Mouse (Mus musculus): Measurements from ENCODE around the gene Skil. TPM values are rescaled to one million over a fixed set of nuclear protein-coding genes. Genes with fewer than 3 reads are reported as not detected.
"Not testable (repeated sequence)": the region's sequence is repeated elsewhere in the genome, so short reads cannot be mapped to it uniquely, and the experiment has no call there.

Skil gene
- total and polyA plus RNA-seq, 2 experiments from 2014 or later, result 25.1 to 36.4 TPM

- no peak overlapping the region for H3K4me3 ChIP-seq (ENCODE audit: low read length)
- TF ChIP-seq CTCF (IDR thresholded peaks at IDR 0.05; ENCODE audit: low read depth), result no peak
- DNase-seq (ENCODE audit: low spot score) (no peak), ATAC-seq (no peak)
- no peaks in the 10 kb centered on the region for H3K9me3 ChIP-seq (ENCODE audit: low read length)
- H3K36me3 ChIP-seq (ENCODE audit: insufficient read depth, low read length), result peaks cover 20% of the 10 kb centered on the region
- H3K4me1 ChIP-seq (ENCODE audit: insufficient read depth, low read length), result no peaks in the 10 kb centered on the region
- no peak overlapping the region for H3K9ac ChIP-seq (replicated peaks; ENCODE audit: low read length)
- 91% methylated on average over 4 of the region's 4 CpGs for WGBS
- H3K27me3 ChIP-seq (ENCODE audit: insufficient read depth, low read length), result no peaks in the 10 kb centered on the region
- no peak overlapping the region for H3K4me2 ChIP-seq (ENCODE audit: low read depth, low read length)
- H3K27ac ChIP-seq, result no peak overlapping the region
These were observed 28.2 kb downstream of the Skil start for GRCm38 (mm10) chr3:31123098-31123497.

GRCm38 (mm10) chr3:31126303-31126702 lies 31.4 kb downstream of the Skil start:
- H3K9ac ChIP-seq (replicated peaks; ENCODE audit: low read length), result no peak overlapping the region
- H3K9me3 ChIP-seq (ENCODE audit: low read length), result no peaks in the 10 kb centered on the region
- TF ChIP-seq CTCF (IDR thresholded peaks at IDR 0.05; ENCODE audit: low read depth), result no peak
- no peaks in the 10 kb centered on the region for H3K27me3 ChIP-seq (ENCODE audit: insufficient read depth, low read length)
- no peak overlapping the region for H3K27ac ChIP-seq
- ATAC-seq (no peak), DNase-seq (ENCODE audit: low spot score) (no peak)
- no peaks in the 10 kb centered on the region for H3K4me1 ChIP-seq (ENCODE audit: insufficient read depth, low read length)
- no peak overlapping the region for H3K4me3 ChIP-seq (ENCODE audit: low read length)
- WGBS, result 70% methylated on average over 4 of the region's 4 CpGs
- peaks cover 5% of the 10 kb centered on the region; the same call in 1 of the 2 replicates for H3K36me3 ChIP-seq (ENCODE audit: insufficient read depth, low read length)
- H3K4me2 ChIP-seq (ENCODE audit: low read depth, low read length), result no peak overlapping the region

GRCm38 (mm10) chr3:31126848-31127247 lies 32.0 kb downstream of the Skil start:
- no peak for ATAC-seq
- 88% methylated on average over 3 of the region's 3 CpGs for whole genome bisulfite sequencing
- no peak for TF ChIP-seq CTCF (IDR thresholded peaks at IDR 0.05; ENCODE audit: low read depth)
- no peaks in the 10 kb centered on the region for H3K9me3 ChIP-seq (ENCODE audit: low read length)
- H3K27me3 ChIP-seq (ENCODE audit: insufficient read depth, low read length), result no peaks in the 10 kb centered on the region
- H3K4me1 ChIP-seq (ENCODE audit: insufficient read depth, low read length), result no peaks in the 10 kb centered on the region
- no peak overlapping the region for H3K4me3 ChIP-seq (ENCODE audit: low read length)
- DNase-seq (ENCODE audit: low spot score), result no peak
- no peak overlapping the region for H3K27ac ChIP-seq
- no peak overlapping the region for H3K4me2 ChIP-seq (ENCODE audit: low read depth, low read length)
- no peak overlapping the region for H3K9ac ChIP-seq (replicated peaks; ENCODE audit: low read length)
- H3K36me3 ChIP-seq (ENCODE audit: insufficient read depth, low read length), result peaks cover 5% of the 10 kb centered on the region; the same call in 1 of the 2 replicates

- TF ChIP-seq CTCF (IDR thresholded peaks at IDR 0.05; ENCODE audit: low read depth), result no peak
- DNase-seq (ENCODE audit: low spot score), result no peak
- Histone ChIP-seq H3K4me3 (ENCODE audit: low read length) (no peak overlapping the region), H3K9me3 (ENCODE audit: low read length) (no peaks in the 10 kb centered on the region), H3K4me2 (ENCODE audit: low read depth, low read length) (no peak overlapping the region), H3K36me3 (ENCODE audit: insufficient read depth, low read length) (no peaks in the 10 kb centered on the region), H3K27me3 (ENCODE audit: insufficient read depth, low read length) (no peaks in the 10 kb centered on the region), H3K4me1 (ENCODE audit: insufficient read depth, low read length) (no peaks in the 10 kb centered on the region), H3K27ac (no peak overlapping the region), H3K9ac (replicated peaks; ENCODE audit: low read length) (no peak overlapping the region)
- 56% methylated on average over 4 of the region's 4 CpGs for WGBS
- ATAC-seq, result no peak
These were observed 34.9 kb downstream of the Skil start for GRCm38 (mm10) chr3:31129766-31130165.

- H3K4me3 ChIP-seq (ENCODE audit: low read length), result no peak overlapping the region
- H3K27me3 ChIP-seq (ENCODE audit: insufficient read depth, low read length), result no peaks in the 10 kb centered on the region
- H3K36me3 ChIP-seq (ENCODE audit: insufficient read depth, low read length), result no peaks in the 10 kb centered on the region
- no peak for DNase-seq (ENCODE audit: low spot score)
- ATAC-seq, result no peak
- no peaks in the 10 kb centered on the region for H3K9me3 ChIP-seq (ENCODE audit: low read length)
- no peak overlapping the region for H3K9ac ChIP-seq (replicated peaks; ENCODE audit: low read length)
- H3K27ac ChIP-seq, result no peak overlapping the region
- TF ChIP-seq CTCF (IDR thresholded peaks at IDR 0.05; ENCODE audit: low read depth), result no peak
- WGBS, result 60% methylated on average over 5 of the region's 5 CpGs
- H3K4me2 ChIP-seq (ENCODE audit: low read depth, low read length), result no peak overlapping the region
- H3K4me1 ChIP-seq (ENCODE audit: insufficient read depth, low read length), result no peaks in the 10 kb centered on the region
These were observed 38.8 kb downstream of the Skil start for GRCm38 (mm10) chr3:31133664-31134063.

- Histone ChIP-seq H3K4me2 (ENCODE audit: low read depth, low read length) (no peak overlapping the region), H3K27ac (no peak overlapping the region), H3K4me1 (ENCODE audit: insufficient read depth, low read length) (no peaks in the 10 kb centered on the region)
These were observed 39.4 kb downstream of the Skil start for GRCm38 (mm10) chr3:31134246-31134645.

GRCm38 (mm10) chr3:31134696-31135095 lies 39.8 kb downstream of the Skil start:
- ATAC-seq (no peak), DNase-seq (ENCODE audit: low spot score) (peak; percentile 8)
- Histone ChIP-seq H3K4me1 (ENCODE audit: insufficient read depth, low read length) (no peaks in the 10 kb centered on the region), H3K27me3 (ENCODE audit: insufficient read depth, low read length) (no peaks in the 10 kb centered on the region), H3K9ac (replicated peaks; ENCODE audit: low read length) (no peak overlapping the region), H3K4me2 (ENCODE audit: low read depth, low read length) (no peak overlapping the region), H3K9me3 (ENCODE audit: low read length) (no peaks in the 10 kb centered on the region), H3K36me3 (ENCODE audit: insufficient read depth, low read length) (no peaks in the 10 kb centered on the region), H3K27ac (no peak overlapping the region), H3K4me3 (ENCODE audit: low read length) (no peak overlapping the region)
- no peak for TF ChIP-seq CTCF (IDR thresholded peaks at IDR 0.05; ENCODE audit: low read depth)
- WGBS, result 72% methylated on average over 7 of the region's 7 CpGs

More at GRCm38 (mm10) chr3:31134246-31134645, 39.4 kb downstream of the Skil start:
- ATAC-seq, result no peak
- H3K9ac ChIP-seq (replicated peaks; ENCODE audit: low read length), result no peak overlapping the region
- DNase-seq (ENCODE audit: low spot score), result no peak
- H3K9me3 ChIP-seq (ENCODE audit: low read length), result no peaks in the 10 kb centered on the region
- TF ChIP-seq CTCF (IDR thresholded peaks at IDR 0.05; ENCODE audit: low read depth), result no peak
- H3K36me3 ChIP-seq (ENCODE audit: insufficient read depth, low read length), result no peaks in the 10 kb centered on the region
- H3K4me3 ChIP-seq (ENCODE audit: low read length), result no peak overlapping the region
- H3K27me3 ChIP-seq (ENCODE audit: insufficient read depth, low read length), result no peaks in the 10 kb centered on the region
- WGBS, result 83% methylated on average over 8 of the region's 8 CpGs

GRCm38 (mm10) chr3:31136591-31136990 lies 41.7 kb downstream of the Skil start:
- not testable (repeated sequence) for H3K9me3 ChIP-seq (ENCODE audit: low read length); ATAC-seq; DNase-seq (ENCODE audit: low spot score); H3K4me3 ChIP-seq (ENCODE audit: low read length); H3K36me3 ChIP-seq (ENCODE audit: insufficient read depth, low read length); H3K4me2 ChIP-seq (ENCODE audit: low read depth, low read length); H3K4me1 ChIP-seq (ENCODE audit: insufficient read depth, low read length); H3K27ac ChIP-seq; H3K9ac ChIP-seq (replicated peaks; ENCODE audit: low read length); H3K27me3 ChIP-seq (ENCODE audit: insufficient read depth, low read length)
- WGBS, result 70% methylated on average over 4 of the region's 4 CpGs
